Mouse (Mus musculus) erythroblast, adult 5-6 weeks (primary cell): Measurements from ENCODE around the gene Gdpd5. TPM values are rescaled to one million over a fixed set of nuclear protein-coding genes. Genes with fewer than 3 reads are reported as not detected.
"Not testable (repeated sequence)": the region's sequence is repeated elsewhere in the genome, so short reads cannot be mapped to it uniquely, and the experiment has no call there.

Source experiments
- ATAC-seq: replicated peaks from 2 replicates; pipeline ENCODE4 v1.8.0; 2016; ENCODE audit warnings: moderate number of reproducible peaks, mild to moderate bottlenecking, moderate TSS enrichment, inconsistent platforms; ENCODE audit not compliant: poor library complexity, low FRiP score, severe bottlenecking
- total RNA-seq, 2 experiments: library from RNA; stranded (forward) in 1 of 2; stranded (reverse) in 1 of 2; fragments of 150-400 nt in 1 of 2; fragments of 200-764, 138-1000 nt in 1 of 2; gene quantifications; 2 replicates each; pipeline versions ENCODE4 v1.2.3 to v1.2.4; 2015 to 2017; ENCODE audit warnings: low replicate concordance in 2 of 2

Gene Gdpd5
- total RNA-seq, 2 experiments from 2014 or later: not detected

GRCm38 (mm10) chr7:99468283-99469132 is 87.3 kb downstream of the Gdpd5 start:
- ATAC-seq: no peak

- no peak for ATAC-seq
These were observed 88.6 kb downstream of the Gdpd5 start for GRCm38 (mm10) chr7:99469680-99470405.

DNA sequence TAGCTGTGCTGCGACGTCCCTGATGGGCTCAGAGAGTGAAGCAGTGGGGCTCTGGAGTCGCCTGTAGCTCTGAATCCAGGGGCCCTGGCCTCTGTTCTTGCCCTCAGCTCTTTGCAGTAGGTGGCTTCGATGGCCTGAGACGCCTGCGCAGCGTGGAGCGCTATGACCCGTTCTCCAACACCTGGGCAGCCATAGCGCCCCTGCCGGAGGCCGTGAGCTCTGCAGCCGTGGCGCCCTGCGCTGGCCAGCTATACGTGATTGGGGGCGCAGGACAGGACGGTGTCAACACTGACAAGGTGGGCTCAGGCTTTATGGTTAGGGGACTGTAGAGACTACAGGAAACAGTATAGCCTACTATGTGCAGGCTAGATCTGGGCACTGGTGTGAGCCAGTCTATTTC is 90.4 kb downstream of the Gdpd5 start:
- ATAC-seq: no peak

DNA sequence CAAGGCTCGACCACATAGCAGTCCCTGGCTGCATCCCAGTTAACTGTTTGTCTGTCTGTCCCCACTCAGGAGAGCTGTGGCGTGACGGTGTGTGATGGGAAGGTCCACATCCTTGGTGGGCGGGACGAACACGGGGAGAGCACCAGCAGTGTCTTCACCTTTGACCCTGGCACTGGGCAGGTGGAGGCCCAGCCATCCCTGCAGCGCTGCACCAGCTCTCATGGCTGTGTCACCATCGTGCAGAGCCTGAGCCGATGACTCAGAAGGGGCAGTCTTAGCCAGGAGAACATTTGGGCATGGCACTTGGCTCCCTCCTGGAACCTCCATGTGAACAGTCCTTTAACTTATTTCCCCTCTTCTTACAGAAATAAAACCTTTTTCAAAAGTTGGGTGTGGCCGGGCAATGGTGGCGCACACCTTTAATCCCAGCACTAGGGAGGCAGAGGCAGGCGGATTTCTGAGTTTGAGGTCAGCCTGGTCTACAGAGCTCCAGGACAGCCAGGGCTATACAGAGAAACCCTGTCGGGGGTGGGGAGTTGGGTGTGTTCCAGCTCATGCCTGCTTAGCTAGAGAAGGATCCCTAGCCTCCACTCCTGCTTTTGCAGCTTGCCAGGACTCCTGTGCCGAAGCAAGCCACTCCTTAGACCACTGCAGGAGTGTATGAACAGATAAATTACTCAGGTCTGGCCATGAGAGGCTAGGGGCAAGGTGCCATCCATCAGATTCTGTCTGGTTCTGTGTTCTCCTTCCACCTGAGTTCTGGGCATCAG is 92.6 kb downstream of the Gdpd5 start:
- peak; percentile 43 for ATAC-seq

- ATAC-seq: peak; percentile 80
These were observed 93.8 kb downstream of the Gdpd5 start for GRCm38 (mm10) chr7:99474836-99475561.

GRCm38 (mm10) chr7:99475562-99475911 is 94.3 kb downstream of the Gdpd5 start:
- no peak for ATAC-seq

DNA sequence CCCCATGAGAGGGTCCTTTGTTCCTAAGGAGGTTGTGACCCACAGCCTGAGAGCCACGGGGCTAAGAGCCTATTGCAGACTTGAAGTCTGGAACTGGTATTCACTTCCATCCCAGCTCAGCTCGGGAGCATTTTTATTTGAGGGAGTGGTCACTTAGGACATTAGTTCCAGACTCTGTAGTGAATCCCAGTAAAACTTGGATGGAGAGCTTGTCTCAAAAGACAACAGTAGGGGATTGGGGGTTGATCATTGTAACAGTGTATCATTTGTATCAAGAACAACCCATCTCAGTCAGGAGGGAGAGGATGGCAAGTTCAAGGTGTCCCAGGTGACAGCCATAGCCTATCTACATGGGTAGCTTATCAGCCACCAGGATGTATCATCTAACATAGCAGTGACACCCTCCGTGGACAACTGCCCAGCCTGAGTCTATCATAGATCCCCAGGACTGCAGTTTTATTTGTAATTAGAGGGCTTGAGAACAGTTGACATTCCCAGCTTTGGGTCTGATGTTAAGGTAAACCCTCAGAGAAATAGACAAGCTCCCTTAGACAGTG is 95.4 kb downstream of the Gdpd5 start:
- ATAC-seq: no peak

DNA sequence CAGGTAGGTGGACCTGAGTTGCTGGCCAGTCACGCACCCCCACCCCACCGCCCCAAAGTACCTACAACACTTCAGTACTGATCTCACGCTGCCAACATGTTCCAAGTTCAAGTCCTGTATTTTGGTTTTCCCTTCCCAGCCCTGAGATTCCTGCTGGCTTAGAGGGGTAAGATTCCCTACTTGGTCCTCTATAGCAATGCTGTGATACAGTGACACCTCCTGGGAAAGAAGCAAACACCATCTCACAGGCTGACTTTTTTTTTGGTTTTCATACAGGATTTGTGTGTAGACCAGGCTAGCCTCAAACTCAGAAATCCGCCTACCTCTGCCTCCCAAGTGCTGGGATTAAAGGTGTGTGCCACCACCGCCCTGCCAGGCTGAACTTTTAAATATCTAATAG is 96.0 kb downstream of the Gdpd5 start:
- ATAC-seq: no peak

DNA sequence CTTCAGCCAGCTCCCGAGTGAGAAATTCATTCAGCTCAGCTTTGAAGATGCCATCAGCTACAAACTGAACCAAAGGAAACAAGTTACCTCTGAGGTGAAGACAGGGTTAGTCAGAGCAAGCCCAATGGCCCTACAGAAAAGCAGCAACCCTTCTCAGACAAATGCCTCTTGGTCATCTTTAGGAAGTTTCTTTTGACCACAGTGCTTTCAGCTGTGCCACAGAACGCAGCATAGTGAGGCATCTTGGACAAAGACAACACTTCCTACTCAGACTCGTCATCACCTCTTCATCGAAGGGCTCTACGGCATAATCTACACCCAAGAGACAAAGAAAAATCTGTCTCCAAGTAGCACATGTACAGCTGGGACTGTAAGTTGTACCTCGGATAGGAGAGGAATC is 101.4 kb downstream of the Gdpd5 start:
- ATAC-seq: 0 out of 2 replicates have a peak, but pooled peaks have one; percentile 2

- peak; percentile 95 for ATAC-seq
These were observed 102.2 kb downstream of the Gdpd5 start, which contains the start of gene Rps3 for GRCm38 (mm10) chr7:99483271-99483923. Rps3 (minus strand) TSS chr7:99483738.

- ATAC-seq: no peak
These were observed 102.7 kb downstream of the Gdpd5 start for GRCm38 (mm10) chr7:99483924-99484319.

DNA sequence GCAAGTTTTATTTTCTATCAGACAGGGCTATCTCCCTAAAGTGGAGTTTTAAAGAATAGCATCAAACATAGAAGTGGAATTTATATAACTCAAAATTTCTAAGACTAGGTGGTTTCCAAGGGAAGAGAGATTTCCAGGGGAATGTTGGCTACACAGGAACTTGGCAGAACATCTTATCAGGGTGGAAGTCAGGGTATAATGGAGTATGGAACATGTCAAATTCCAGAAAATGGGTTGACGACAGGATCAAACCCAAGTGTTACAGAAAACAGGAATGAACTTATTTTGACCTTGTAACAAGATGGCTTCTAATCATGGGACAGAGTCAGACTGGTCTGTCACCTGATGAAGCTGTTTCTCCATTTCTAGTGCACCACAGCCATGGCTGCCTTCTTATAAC is 103.5 kb downstream of the Gdpd5 start:
- no peak for ATAC-seq

GRCm38 (mm10) chr7:99489708-99490107 is 108.5 kb downstream of the Gdpd5 start:
- ATAC-seq: no peak

DNA sequence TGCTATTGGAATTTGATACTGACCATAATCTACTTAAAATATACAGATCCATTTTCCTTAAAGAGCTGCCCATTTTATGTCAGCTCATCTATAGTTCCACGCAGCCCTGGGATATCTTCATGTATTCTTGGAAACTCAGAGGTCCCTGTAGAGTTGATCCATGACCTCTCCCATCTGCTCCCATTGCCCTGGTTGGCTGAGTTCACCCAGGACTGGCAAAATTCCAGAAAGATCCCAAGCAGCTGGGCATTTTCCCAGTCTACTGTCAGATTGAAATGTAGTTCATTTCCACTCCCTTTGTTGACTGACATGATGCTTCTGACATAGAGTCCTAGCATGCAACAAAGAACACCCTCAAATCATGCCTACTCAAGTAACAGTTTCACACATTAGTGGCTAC is 117.9 kb downstream of the Gdpd5 start:
- no peak for ATAC-seq

GRCm38 (mm10) chr7:99500201-99500600 is 119.0 kb downstream of the Gdpd5 start:
- ATAC-seq: peak; percentile 91

DNA sequence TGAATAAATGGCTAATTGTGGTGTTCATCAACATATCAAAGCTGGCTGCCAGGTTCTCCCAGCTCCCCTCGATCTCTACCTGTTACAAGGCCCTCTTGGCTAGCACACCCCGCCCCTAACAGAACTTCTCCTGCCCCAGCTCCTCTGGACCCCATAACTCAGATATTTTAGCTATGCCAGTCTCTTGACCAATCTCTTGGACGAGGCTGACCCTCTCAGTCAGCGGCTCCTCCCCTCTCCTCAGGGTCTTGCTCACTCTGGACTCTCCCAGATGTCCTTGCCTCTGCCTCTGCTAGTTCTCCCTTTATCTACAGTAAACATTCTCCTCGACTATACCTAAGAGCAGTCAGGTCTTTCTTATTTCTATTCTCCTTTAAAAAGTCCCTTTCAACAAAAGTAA is 119.4 kb downstream of the Gdpd5 start:
- ATAC-seq: peak; percentile 73

- ATAC-seq: peak; percentile 67
These were observed 119.9 kb downstream of the Gdpd5 start for GRCm38 (mm10) chr7:99501148-99501547.

DNA sequence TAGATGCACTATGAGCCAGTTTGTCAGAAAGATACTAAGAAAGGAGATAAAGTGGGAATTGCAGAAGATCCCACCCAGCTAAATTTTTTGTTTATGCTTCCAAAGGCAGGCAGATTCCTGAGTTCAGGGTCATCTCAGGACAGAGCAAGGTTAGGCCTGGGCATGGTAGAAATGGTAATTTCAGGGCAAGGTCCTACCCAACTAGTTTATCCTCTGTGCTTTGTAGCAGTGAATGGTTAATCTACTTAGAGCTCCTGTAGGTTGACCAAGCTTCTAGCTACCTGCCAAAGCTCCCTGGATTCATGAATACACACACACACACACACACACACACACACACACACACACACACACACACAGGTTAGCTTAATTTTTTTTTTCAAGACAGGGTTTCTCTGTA is 123.3 kb downstream of the Gdpd5 start:
- ATAC-seq: no peak

GRCm38 (mm10) chr7:99508187-99508586 is 127.0 kb downstream of the Gdpd5 start:
- ATAC-seq: not testable (repeated sequence)
